Mouse (Mus musculus): Measurements from ENCODE around the gene Poc1b.

Gene Poc1b

GRCm38 (mm10) chr10:99226782-99227181 is 119.9 kb downstream of the Poc1b start:
- no peak for DNase-seq (ENCODE audit: low spot score)

DNA sequence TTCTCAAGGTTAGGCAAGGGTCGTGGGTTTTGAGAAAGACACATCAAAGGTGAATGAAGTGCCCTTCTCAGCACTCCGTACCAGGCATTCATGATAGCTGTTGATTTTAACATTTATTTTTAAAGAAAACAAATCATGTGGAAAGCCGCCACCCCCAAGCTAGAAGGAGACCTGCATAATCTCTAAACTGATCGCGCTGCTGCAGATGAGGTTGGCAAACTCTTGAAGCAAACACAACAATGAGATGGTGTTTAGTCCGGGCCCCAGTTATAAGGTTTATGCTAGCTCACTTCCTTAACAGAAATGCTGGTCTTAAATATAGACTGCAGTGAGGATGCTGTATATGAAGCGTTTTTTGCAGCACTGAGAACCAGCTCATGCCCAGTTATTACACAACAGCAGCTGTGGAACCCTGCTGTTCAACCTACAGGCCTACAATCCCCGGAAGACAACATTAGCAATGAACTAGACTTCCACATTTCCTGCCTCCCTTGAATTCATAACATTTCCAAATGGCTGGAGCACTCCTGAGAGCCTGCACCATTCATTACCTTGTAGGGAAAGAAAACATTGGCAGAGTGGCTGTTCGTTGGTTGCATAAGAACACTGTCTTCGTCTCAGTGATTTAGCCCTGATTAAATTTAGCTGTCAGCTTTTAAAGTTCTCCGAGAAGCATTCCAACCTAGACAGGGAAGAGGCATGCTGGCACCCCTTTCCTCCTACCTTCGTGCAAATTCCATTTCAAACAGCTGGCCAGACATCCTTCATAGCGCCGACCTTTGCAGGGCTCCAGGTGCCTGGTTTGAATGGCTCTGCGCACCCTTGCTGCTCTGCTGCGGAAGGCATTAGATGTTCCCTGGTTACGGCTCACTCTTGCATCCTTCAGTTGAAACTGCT is 121.4 kb downstream of the Poc1b start:
- no peak for DNase-seq (ENCODE audit: low spot score)

DNA sequence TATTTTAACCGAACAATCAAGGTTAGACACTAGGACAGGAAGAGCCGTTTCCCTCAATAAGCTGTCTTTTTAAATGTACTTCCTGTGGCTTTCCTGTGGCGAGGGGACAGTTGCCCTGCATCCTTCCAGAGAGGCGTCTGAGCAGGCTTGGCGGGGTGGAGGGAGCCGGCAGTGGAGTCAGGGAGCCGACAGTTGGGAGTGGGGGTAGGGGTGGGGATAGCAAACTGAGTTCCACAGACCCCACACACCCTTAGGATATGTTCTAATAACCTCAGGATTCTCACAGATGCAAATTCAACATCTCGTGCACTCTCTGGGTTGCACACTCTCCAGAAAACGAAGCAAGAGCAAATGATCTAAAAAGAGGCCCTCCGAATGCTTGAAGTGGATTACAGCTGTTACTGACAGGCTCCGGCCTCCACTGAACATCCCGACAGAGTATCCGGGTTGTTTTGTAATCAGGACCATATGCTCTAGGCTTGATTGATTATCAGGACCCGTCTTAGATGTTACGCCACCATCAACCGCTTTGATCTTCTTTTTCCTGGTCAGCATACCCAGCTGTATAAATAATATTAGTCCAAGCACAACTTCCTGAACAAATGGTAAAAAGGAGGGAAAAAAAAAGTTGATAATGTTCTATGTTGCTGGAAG is 122.3 kb downstream of the Poc1b start:
- DNase-seq (ENCODE audit: low spot score) = no peak

- no peak for DNase-seq (ENCODE audit: low spot score)
Observed at GRCm38 (mm10) chr10:99232518-99233227, 125.8 kb downstream of the Poc1b start.

GRCm38 (mm10) chr10:99234336-99234735 is 127.5 kb downstream of the Poc1b start:
- no peak for DNase-seq (ENCODE audit: low spot score)

GRCm38 (mm10) chr10:99235081-99235480 is 128.2 kb downstream of the Poc1b start:
- DNase-seq (ENCODE audit: low spot score) = no peak

- no peak for DNase-seq (ENCODE audit: low spot score)
Observed at GRCm38 (mm10) chr10:99237205-99237832, 130.5 kb downstream of the Poc1b start.

- DNase-seq (ENCODE audit: low spot score) = no peak
Observed at GRCm38 (mm10) chr10:99238537-99238936, 131.7 kb downstream of the Poc1b start.

GRCm38 (mm10) chr10:99241284-99241828 is 134.5 kb downstream of the Poc1b start:
- DNase-seq (ENCODE audit: low spot score) = peak; percentile 23

GRCm38 (mm10) chr10:99241829-99242711 is 135.2 kb downstream of the Poc1b start:
- peak; percentile 69 for DNase-seq (ENCODE audit: low spot score)

DNA sequence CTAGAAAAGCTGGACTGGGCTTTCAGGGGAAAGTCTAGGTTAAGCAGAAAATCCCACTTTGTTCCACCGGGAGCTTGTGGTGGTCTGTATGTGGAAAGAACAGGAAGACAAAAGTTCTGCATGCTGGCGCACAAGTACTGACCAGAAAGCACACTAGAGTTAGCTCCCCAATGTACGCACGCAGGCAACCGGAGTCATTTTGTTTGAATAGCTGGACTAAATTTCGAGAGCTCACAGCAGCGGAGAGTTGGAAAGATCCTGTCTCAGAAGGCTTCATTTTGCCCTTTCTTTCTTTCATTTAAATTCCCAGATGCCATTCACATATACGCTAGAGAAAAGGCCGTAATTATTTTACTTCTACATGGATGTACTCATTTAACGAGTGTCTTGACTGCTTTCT is 135.9 kb downstream of the Poc1b start:
- no peak for DNase-seq (ENCODE audit: low spot score)

DNA sequence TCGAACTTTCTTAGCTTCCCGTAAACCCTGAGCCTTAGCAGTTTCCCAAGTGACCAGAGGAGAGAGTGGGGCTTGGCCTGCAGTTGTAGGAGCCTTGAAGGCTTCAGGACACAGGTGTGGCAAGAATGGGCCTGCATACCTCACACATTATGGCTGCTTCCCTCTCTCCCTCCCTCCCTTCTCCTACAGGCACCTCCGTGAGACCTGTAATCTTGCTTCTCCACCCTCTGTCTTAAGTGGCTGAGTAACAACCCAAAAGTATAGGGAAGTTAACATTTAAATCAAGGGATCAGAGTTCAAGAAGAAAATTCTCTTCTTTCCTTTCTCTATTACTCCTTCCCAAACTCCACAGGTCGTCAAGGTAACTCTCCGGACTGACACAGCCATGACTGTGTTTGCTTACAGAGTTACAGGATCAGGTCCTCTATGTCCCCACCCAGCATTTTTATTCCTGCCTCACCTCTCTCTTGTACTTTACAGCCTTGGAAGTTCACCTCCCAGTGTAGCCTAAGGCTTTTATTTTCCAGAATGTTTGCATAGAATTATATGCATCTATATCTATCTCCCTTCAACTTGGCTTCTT is 137.2 kb downstream of the Poc1b start:
- no peak for DNase-seq (ENCODE audit: low spot score)

- no peak for DNase-seq (ENCODE audit: low spot score)
Observed at GRCm38 (mm10) chr10:99244655-99245260, 137.9 kb downstream of the Poc1b start.

GRCm38 (mm10) chr10:99246797-99247508 is 140.1 kb downstream of the Poc1b start:
- DNase-seq (ENCODE audit: low spot score) = peak; percentile 37
